In the genomic region with DNA sequence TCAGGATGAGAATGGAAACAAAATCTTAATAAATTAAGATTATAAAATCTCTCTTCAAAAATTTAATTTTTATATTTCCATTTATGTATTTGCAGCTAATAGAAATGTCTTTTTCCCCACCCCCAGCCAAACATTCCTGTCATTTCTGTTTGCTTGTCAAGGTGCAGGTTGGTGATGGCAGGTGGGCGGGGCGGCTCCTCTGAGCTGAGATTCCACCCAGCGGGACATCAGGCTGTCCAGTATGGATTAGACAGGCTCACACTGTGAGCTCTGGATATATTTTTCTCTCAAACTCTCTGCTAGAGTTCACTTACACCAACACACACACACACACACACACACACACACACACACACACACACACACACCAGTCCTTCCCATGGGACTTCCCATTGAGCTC, we compare ENCODE assay signal across 19 mouse cellular contexts.
"Had no signal": no experiment of that assay in that cellular context is flagged by ENCODE, and none has a peak within 500 bp of the region (broad histone marks: within the 10 kb centered on the region; RNA-seq: fewer than 3 reads in every experiment).

No protein-coding gene starts in this region.

- H3K27ac ChIP-seq: kidney, postnatal 0 days; layer of hippocampus, adult 2 months; left cerebral cortex, adult 2 months; limb, embryonic 12.5 days; limb, embryonic 15.5 days; liver, embryonic 14.5 days; macrophage; midbrain, embryonic 12.5 days; neural tube, embryonic 12.5 days; neural tube, embryonic 15.5 days; stomach, postnatal 0 days had no signal

- H3K36me3 ChIP-seq: limb, embryonic 12.5 days; limb, embryonic 15.5 days; midbrain, embryonic 12.5 days; neural tube, embryonic 12.5 days; neural tube, embryonic 15.5 days had no signal

- H3K27me3 ChIP-seq: limb, embryonic 15.5 days; midbrain, embryonic 12.5 days; neural tube, embryonic 12.5 days; neural tube, embryonic 15.5 days had no signal

- H3K9ac ChIP-seq: limb, embryonic 12.5 days; limb, embryonic 15.5 days; liver, embryonic 14.5 days; liver, postnatal 0 days; lung, embryonic 14.5 days; midbrain, embryonic 12.5 days; neural tube, embryonic 12.5 days; neural tube, embryonic 15.5 days had no signal

- H3K4me3 ChIP-seq: layer of hippocampus, adult 2 months; left cerebral cortex, adult 2 months; limb, embryonic 12.5 days; limb, embryonic 15.5 days; midbrain, embryonic 12.5 days; neural tube, embryonic 12.5 days; neural tube, embryonic 15.5 days had no signal

- H3K4me1 ChIP-seq: neural tube, embryonic 15.5 days had no signal

- H3K4me2 ChIP-seq: limb, embryonic 12.5 days; limb, embryonic 15.5 days; liver, embryonic 11.5 days; lung, embryonic 14.5 days; midbrain, embryonic 12.5 days; neural tube, embryonic 12.5 days; neural tube, embryonic 15.5 days had no signal

- DNase-seq: kidney, adult 2 months; kidney, postnatal 25 days; layer of hippocampus, adult 9-11 months; liver, postnatal 0 days; lung, embryonic 14.5 days had no signal

- H3K9me3 ChIP-seq: limb, embryonic 12.5 days; limb, embryonic 15.5 days; midbrain, embryonic 12.5 days; neural tube, embryonic 12.5 days; neural tube, embryonic 15.5 days had no signal

- ATAC-seq: intestine, postnatal 0 days; liver, postnatal 0 days; lung, postnatal 0 days had no signal
